Mouse (Mus musculus): ENCODE measurements around the gene Lrrc9. TPM values are rescaled to one million over a fixed set of nuclear protein-coding genes. Genes with fewer than 3 reads are reported as not detected.

Lrrc9 gene
- polyA plus RNA-seq (2011; ENCODE audit: insufficient read depth, insufficient read length, low replicate concordance, missing spikeins): not detected in 2 replicates

DNA sequence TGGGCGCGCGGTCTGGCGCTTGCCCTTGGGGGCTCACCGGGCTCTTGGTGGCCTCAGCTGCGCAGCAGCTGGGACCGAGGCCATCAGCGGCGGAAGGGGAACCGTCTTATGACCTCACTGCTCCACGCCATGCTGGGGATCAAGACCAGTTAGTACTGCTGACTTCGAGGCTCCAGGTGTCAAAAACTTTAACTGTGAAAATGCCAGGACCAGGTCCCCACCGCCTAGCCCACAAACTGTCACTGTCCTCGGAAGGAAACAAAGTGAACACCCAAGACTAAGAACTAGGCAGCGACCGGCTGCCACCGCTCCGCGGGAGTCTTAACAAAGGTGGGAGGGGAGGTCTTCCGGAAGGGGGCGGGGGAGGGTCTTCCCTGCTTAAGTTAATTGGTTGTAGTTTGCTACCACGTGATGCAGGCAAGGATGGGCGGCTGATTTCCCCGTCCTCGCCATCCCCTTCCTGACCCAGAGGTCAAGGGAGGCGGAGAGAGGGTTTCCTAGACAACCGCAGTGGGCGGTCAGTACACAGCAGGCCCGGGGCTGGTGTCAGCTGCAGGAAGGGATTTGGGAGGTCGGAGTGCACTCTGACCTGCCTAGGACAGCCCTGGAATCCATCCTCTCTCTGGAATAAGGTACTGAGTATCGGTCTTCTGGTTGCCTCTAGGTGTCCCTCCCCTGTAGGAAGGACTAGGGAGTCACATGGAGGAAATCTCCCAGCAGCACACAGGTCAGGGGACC lies at the start of gene Lrrc9:
Gene Lrrc9, plus strand, starts transcription at position 28 of the 738 bp plus-strand sequence.
- WGBS: 5% methylated on average over 31 of the region's 31 CpGs
- H3K27ac ChIP-seq (ENCODE audit: control insufficient read depth, insufficient read depth, low read depth, low read length, poor library complexity): no peak within 1 kb of the TSS
- no peaks in the 10 kb centered on the region; the same call in 1 of the 2 replicates for H3K4me1 ChIP-seq (ENCODE audit: control insufficient read depth, insufficient read depth, low read length)
- peak within 1 kb of the TSS; percentile 36 for H3K4me3 ChIP-seq (replicated peaks; ENCODE audit: control insufficient read depth, low read depth, low read length)
- TF ChIP-seq CTCF (IDR thresholded peaks at IDR 0.05; ENCODE audit: control insufficient read depth, insufficient read depth, low read length) (no peak), POLR2A (IDR thresholded peaks at IDR 0.05; ENCODE audit: borderline replicate concordance, control insufficient read depth, low read depth, low read length) (no peak)

DNA sequence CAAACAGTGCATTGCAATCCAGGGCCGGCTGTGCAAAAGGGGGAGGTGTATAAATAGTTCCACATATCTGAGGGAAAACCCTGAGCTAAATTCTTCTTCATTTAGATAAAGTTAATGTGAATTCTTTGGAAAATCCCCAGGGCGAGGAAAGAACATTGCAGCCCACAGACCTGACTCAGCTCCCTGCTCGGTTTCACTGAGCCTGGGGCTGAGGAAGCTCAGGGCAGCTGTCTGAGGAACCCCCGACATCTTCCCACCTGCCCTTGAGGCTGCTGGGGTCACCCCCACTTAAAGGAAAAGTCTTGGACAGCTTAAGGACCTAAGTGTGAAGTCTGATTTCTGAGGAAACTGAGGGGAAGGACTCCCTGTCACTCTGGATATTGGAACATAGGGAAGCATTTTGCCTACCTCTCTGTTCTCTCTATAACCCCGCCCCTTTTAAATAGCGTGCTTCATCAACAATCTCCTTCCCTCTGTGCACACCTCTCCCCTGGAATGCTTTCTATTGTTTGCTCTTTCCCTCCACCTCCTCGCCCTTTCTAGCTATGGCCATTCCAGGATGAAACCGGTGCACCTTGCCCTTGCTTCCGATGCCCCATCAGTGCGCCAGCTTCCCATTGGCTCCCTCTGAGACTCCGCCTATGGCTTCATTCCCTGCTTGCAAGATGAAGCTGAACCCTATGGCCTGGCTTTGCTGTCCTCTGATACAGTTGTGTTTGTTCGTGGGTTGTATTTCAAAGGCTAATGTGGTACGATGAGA lies 48.4 kb upstream of the Lrrc9 start:
- Histone ChIP-seq H3K4me1 (ENCODE audit: control insufficient read depth, insufficient read depth, low read length) (no peaks in the 10 kb centered on the region), H3K27ac (ENCODE audit: control insufficient read depth, insufficient read depth, low read depth, low read length, poor library complexity) (no peak overlapping the region), H3K4me3 (replicated peaks; ENCODE audit: control insufficient read depth, low read depth, low read length) (no peak overlapping the region)
- 72% methylated on average over 13 of the region's 13 CpGs for WGBS
- TF ChIP-seq POLR2A (IDR thresholded peaks at IDR 0.05; ENCODE audit: borderline replicate concordance, control insufficient read depth, low read depth, low read length) (no peak), CTCF (IDR thresholded peaks at IDR 0.05; ENCODE audit: control insufficient read depth, insufficient read depth, low read length) (no peak)

DNA sequence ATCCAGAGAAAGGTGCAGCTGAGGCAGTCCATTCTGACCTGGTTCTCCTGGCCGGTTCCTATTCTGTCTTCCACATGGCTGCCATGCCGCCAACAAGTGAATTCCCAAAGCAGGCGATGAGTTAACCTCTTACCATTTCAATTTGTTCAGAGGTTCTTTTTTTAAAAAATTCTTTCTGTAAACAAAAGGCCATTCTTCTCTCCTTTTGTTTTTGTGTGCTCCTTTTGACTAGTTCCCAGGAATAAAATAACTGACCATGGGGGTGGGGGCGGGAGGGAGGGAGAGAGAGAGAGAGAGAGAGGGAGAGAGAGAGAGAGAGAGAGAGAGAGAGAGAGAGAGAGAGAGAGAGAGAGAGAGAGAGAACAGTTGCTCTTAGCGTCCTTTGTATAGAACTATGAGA lies 36.6 kb upstream of the Lrrc9 start:
- H3K27ac ChIP-seq (ENCODE audit: control insufficient read depth, insufficient read depth, low read depth, low read length, poor library complexity): no peak overlapping the region
- no peaks in the 10 kb centered on the region for H3K4me1 ChIP-seq (ENCODE audit: control insufficient read depth, insufficient read depth, low read length)
- no peak overlapping the region for H3K4me3 ChIP-seq (replicated peaks; ENCODE audit: control insufficient read depth, low read depth, low read length)
- 76% methylated on average over 5 of the region's 5 CpGs for WGBS
- no peak for TF ChIP-seq CTCF (IDR thresholded peaks at IDR 0.05; ENCODE audit: control insufficient read depth, insufficient read depth, low read length)
- TF ChIP-seq POLR2A (IDR thresholded peaks at IDR 0.05; ENCODE audit: borderline replicate concordance, control insufficient read depth, low read depth, low read length): no peak

DNA sequence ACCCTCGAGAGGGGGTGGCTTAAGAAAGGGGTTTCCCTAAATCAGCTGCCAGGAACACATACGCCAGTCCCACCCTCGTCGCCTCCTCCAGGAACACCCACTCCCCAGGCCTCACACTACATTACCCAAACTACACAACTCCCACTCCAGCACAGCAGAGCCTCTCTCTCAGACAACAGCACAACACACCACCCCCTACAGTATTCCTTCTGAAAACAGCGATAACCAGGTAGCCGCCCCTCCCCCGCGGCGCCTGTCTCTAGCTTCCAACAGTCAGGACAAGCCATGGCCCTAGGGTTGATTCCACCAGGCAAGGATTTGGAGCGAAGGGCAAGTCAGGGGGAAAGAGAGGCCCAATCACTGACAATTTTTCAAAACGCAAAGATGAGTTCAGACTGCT lies 34.5 kb upstream of the Lrrc9 start:
- no peak overlapping the region for H3K27ac ChIP-seq (ENCODE audit: control insufficient read depth, insufficient read depth, low read depth, low read length, poor library complexity)
- no peak overlapping the region for H3K4me3 ChIP-seq (replicated peaks; ENCODE audit: control insufficient read depth, low read depth, low read length)
- H3K4me1 ChIP-seq (ENCODE audit: control insufficient read depth, insufficient read depth, low read length): no peaks in the 10 kb centered on the region
- 34% methylated on average over 11 of the region's 11 CpGs for WGBS
- TF ChIP-seq POLR2A (IDR thresholded peaks at IDR 0.05; ENCODE audit: borderline replicate concordance, control insufficient read depth, low read depth, low read length) (no peak), CTCF (IDR thresholded peaks at IDR 0.05; ENCODE audit: control insufficient read depth, insufficient read depth, low read length) (no peak)

DNA sequence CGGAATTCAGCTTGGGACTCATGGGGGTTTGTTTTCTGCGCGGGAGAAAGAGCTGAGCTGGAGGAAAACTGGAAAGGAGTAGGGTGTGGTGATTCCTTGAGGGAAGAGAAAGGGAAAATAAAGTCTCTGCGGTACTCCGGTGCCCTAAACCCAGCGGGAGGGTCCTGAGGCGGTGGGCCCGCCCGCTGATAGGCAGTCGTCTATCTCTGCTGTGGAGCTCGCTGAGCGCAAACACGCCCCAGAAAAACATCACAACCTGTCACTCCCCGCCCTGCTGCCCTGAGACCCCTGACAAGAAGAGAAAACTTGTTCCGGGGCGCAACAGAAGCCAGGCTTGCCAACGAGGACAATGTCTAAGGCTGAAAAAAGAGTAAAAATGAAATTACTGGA lies 34.0 kb upstream of the Lrrc9 start:
- Histone ChIP-seq H3K4me1 (ENCODE audit: control insufficient read depth, insufficient read depth, low read length) (no peaks in the 10 kb centered on the region), H3K27ac (ENCODE audit: control insufficient read depth, insufficient read depth, low read depth, low read length, poor library complexity) (no peak overlapping the region), H3K4me3 (replicated peaks; ENCODE audit: control insufficient read depth, low read depth, low read length) (no peak overlapping the region)
- TF ChIP-seq POLR2A (IDR thresholded peaks at IDR 0.05; ENCODE audit: borderline replicate concordance, control insufficient read depth, low read depth, low read length): no peak
- no peak for TF ChIP-seq CTCF (IDR thresholded peaks at IDR 0.05; ENCODE audit: control insufficient read depth, insufficient read depth, low read length)
- 3% methylated on average over 17 of the region's 17 CpGs for WGBS

DNA sequence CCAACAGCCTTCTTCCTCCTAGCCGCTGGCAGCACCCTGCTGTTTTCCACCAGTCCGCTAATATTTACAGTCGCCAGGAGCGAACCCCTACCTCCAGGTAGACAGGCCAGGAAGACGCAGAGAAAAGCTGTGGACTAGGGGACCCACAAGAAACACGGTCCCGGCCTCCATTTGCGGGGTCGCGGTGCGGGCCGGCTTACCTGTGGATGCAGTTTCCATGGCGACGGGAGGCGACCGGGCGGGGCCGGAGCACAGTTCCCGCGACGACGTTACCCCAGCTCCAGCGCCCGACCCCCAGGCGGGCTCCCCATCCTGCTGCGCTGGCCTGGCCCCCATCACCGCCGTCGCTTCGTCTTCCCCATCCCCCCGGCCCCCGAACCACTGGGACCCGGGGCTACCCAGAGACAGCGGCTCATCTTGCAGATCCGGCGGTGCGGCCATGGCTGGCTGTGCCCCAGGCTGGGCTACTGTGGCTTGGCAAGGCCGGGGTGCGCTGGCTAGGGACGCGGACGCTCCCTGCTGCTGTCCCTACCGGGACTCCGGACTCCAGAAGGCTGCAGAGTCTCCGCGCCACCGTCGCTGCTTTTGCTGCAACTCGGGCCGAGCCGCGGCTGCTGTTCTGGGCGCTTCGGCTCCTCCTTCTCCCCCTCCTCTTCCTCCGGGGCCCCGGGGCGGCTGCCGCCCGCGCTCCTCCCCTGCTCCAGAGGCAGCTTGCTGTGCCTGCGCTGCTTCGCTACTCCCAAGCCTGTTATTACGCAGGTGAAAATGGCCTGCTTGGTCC lies 33.4 kb upstream of the Lrrc9 start:
- Histone ChIP-seq H3K27ac (ENCODE audit: control insufficient read depth, insufficient read depth, low read depth, low read length, poor library complexity) (no peak overlapping the region; the same call in 1 of the 2 replicates), H3K4me3 (replicated peaks; ENCODE audit: control insufficient read depth, low read depth, low read length) (no peak overlapping the region), H3K4me1 (ENCODE audit: control insufficient read depth, insufficient read depth, low read length) (no peaks in the 10 kb centered on the region)
- WGBS: 1% methylated on average over 63 of the region's 63 CpGs
- TF ChIP-seq POLR2A (IDR thresholded peaks at IDR 0.05; ENCODE audit: borderline replicate concordance, control insufficient read depth, low read depth, low read length) (no peak), CTCF (IDR thresholded peaks at IDR 0.05; ENCODE audit: control insufficient read depth, insufficient read depth, low read length) (no peak)

DNA sequence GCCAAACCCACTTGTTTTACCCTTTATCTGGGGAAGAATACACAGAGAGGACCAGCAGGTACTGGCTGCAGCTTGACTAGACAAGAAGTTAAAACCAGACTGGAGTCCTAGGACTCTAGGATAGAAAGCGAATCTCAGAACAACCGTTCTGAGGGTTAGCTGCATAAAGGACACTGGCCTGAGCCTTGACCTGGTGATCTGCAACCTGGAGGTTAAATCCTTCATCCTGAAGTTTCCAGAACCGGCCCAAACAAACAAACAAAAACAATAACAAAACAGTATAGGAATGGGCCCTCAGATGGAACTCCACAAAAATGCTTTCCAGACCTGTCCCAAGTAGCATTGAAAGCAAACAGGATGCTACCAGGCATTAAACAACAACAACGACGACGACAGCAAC lies 32.7 kb upstream of the Lrrc9 start, which contains the start of gene Rtn1:
Gene Rtn1, minus strand, starts transcription at position 101 of the 400 bp plus-strand sequence.
- 32% methylated on average over 6 of the region's 6 CpGs for WGBS
- no peak for TF ChIP-seq POLR2A (IDR thresholded peaks at IDR 0.05; ENCODE audit: borderline replicate concordance, control insufficient read depth, low read depth, low read length)
- TF ChIP-seq CTCF (IDR thresholded peaks at IDR 0.05; ENCODE audit: control insufficient read depth, insufficient read depth, low read length): no peak
- no peak within 1 kb of the TSS; the same call in 1 of the 2 replicates for H3K27ac ChIP-seq (ENCODE audit: control insufficient read depth, insufficient read depth, low read depth, low read length, poor library complexity)

DNA sequence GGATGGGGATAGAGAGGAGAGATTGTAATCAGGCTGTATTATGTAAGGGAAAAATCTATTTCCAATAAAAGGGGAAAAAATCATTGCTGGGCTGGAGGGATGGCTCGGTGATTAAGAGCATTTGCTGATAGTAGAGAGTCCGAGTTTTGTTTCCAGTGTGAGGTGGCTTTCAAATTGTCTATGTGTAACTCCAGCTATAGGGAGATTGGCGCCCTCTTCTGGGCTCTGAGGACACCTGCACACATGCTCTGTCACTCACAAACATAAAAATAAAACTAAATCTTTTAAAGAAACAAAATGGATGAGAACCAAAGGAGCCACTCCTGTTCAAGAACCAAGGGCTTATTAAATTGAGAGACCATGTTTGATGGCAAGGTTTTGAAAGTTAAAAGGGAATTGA lies 23.9 kb upstream of the Lrrc9 start:
- TF ChIP-seq POLR2A (IDR thresholded peaks at IDR 0.05; ENCODE audit: borderline replicate concordance, control insufficient read depth, low read depth, low read length) (no peak), CTCF (IDR thresholded peaks at IDR 0.05; ENCODE audit: control insufficient read depth, insufficient read depth, low read length) (peak; percentile 45; the same call in 1 of the 2 replicates)
- Histone ChIP-seq H3K27ac (ENCODE audit: control insufficient read depth, insufficient read depth, low read depth, low read length, poor library complexity) (no peak overlapping the region), H3K4me1 (ENCODE audit: control insufficient read depth, insufficient read depth, low read length) (no peaks in the 10 kb centered on the region), H3K4me3 (replicated peaks; ENCODE audit: control insufficient read depth, low read depth, low read length) (no peak overlapping the region)
- 37% methylated on average over 3 of the region's 3 CpGs for whole genome bisulfite sequencing

More for the DNA sequence above, 32.7 kb upstream of the Lrrc9 start, which contains the start of gene Rtn1:
- H3K4me3 ChIP-seq (replicated peaks; ENCODE audit: control insufficient read depth, low read depth, low read length): no peak within 1 kb of the TSS
- H3K4me1 ChIP-seq (ENCODE audit: control insufficient read depth, insufficient read depth, low read length): no peaks in the 10 kb centered on the region
